ENCODE assay signal across 13 mouse cellular contexts in the genomic region with DNA sequence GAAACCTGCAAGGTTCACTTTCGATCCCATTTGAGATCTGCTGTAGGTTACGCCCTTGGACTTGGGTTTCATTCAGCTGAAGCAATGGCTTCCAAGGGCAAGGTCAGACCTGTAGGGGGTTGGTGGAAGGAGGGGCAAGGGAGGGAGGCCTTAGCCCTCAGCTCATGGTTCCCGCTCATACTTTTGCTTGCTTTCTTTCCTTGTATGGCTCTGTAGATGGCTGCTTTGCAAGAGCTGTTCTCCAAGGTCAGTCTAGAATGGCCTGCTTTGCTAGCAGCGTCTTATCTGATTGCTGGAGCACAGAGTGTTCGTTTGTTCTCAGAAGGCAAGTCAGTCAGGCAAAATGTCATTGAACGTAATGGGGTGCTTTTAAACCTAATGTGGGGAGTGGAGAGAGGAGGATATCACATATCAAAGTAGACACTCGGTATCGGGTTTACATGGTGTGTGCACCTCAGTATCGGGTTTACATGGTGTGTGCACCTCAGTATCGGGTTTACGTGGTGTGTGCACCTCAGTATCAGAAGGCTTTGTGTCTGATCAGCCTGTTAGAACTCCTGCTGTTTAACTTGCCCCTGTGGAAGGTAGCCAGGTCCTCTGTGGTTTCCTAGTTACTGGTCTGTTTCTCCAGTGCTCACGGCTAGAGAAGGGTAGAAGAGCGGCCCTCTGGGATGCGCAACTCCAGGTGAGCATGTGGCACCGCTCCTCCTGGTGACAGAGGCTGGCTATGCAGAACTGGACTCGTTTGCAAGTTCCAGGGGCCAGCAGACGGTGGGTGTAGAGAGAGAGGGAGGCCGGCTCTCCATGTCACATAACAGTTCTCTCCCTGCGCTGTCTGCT. TPM values are rescaled to one million over a fixed set of nuclear protein-coding genes. Genes with fewer than 3 reads are reported as not detected.
A peak's percentile ranks its signal among the peaks of the same experiment; 100 is the strongest.
DNase-seq lines count a peak whose midpoint lies in the region; ATAC-seq and TF ChIP-seq lines count a peak whose summit lies in the region.
"Had no signal": no experiment of that assay in that cellular context is flagged by ENCODE, and none has a peak within 500 bp of the region (broad histone marks: within the 10 kb centered on the region; RNA-seq: fewer than 3 reads in every experiment).

No protein-coding gene starts in this region.

- H3K4me1 ChIP-seq in heart, postnatal 0 days (ENCODE audit: control insufficient read depth, insufficient read depth) = peaks cover 21% of the 10 kb centered on the region
- peaks cover 11% of the 10 kb centered on the region; the same call in 1 of the 2 replicates for H3K4me1 ChIP-seq in limb, embryonic 11.5 days (ENCODE audit: control insufficient read depth, insufficient read depth, low read length)

- intact Hi-C loops in gastrocnemius, postnatal 36 days (cut with DNase I) = no loop called here

- peak overlapping the region; percentile 32; the same call in 1 of the 2 replicates for H3K9ac ChIP-seq in heart, postnatal 0 days (replicated peaks; ENCODE audit: low read depth, low read length)
- H3K9ac ChIP-seq in limb, embryonic 11.5 days (ENCODE audit: low read length) = no peak overlapping the region; the same call in 1 of the 2 replicates

- no peak overlapping the region for H3K4me2 ChIP-seq in heart, postnatal 0 days (ENCODE audit: low read depth, low read length)
- H3K4me2 ChIP-seq in limb, embryonic 11.5 days (ENCODE audit: low read depth, severe bottlenecking) = no peak overlapping the region

- H3K4me3 ChIP-seq in heart, postnatal 0 days (ENCODE audit: low read depth, low read length) = no peak overlapping the region
- H3K4me3 ChIP-seq in limb, embryonic 11.5 days (ENCODE audit: low read depth, low read length) = no peak overlapping the region
- H3K4me3 ChIP-seq: myocyte had no signal

- H3K36me3 ChIP-seq in heart, postnatal 0 days (replicated peaks; ENCODE audit: control insufficient read depth, insufficient read depth, low read length) = peaks cover 16% of the 10 kb centered on the region
- no peaks in the 10 kb centered on the region for H3K36me3 ChIP-seq in limb, embryonic 11.5 days (ENCODE audit: control insufficient read depth, insufficient read depth, low read length)

- TF ChIP-seq EP300 in heart, postnatal 0 days (IDR thresholded peaks at IDR 0.05; ENCODE audit: low read depth) = peak; percentile 59; the same call in 1 of the 2 replicates

- no peaks in the 10 kb centered on the region for H3K9me3 ChIP-seq in heart, postnatal 0 days (replicated peaks; ENCODE audit: control insufficient read depth, low read length)
- H3K9me3 ChIP-seq in limb, embryonic 11.5 days (ENCODE audit: control insufficient read depth, low read length) = no peaks in the 10 kb centered on the region

- no peaks in the 10 kb centered on the region for H3K27me3 ChIP-seq in heart, postnatal 0 days (ENCODE audit: control insufficient read depth, insufficient read depth, low read length)
- no peaks in the 10 kb centered on the region for H3K27me3 ChIP-seq in limb, embryonic 11.5 days (ENCODE audit: control insufficient read depth, insufficient read depth, low read length)
- H3K27me3 ChIP-seq: CH12.LX had no signal

- DNase-seq in kidney, adult 11 months = peak; percentile 60
- DNase-seq in kidney, postnatal 4 days = no peak
- DNase-seq in adrenal gland, adult 8-10 months = peak; percentile 69
- peak; percentile 87 for DNase-seq in heart, postnatal 0 days (ENCODE audit: low spot score)
- DNase-seq in limb, embryonic 11.5 days (ENCODE audit: low spot score) = peak; percentile 28
- DNase-seq in B cell, adult 2 months = no peak
- DNase-seq in gastrocnemius, postnatal 36 days = no peak
- no peak for DNase-seq in thymus, postnatal 0 days (ENCODE audit: low spot score)
- DNase-seq: lung, adult 2 months; spleen, adult 18-20 months had no signal

- peak; percentile 87 for ATAC-seq in heart, postnatal 0 days (ENCODE audit: insufficient read depth, low read depth)
- ATAC-seq in limb, embryonic 11.5 days (ENCODE audit: insufficient number of reproducible peaks, low FRiP score, low TSS enrichment, low read depth) = no peak

- WGBS in heart, postnatal 0 days = 56% methylated on average over 19 of the region's 19 CpGs
- WGBS in limb, embryonic 11.5 days = 67% methylated on average over 19 of the region's 19 CpGs

- no peak for TF ChIP-seq CTCF in heart, postnatal 0 days (IDR thresholded peaks at IDR 0.05; ENCODE audit: low read depth)

- peak overlapping the region; percentile 95 for H3K27ac ChIP-seq in heart, postnatal 0 days (ENCODE audit: low read depth)
- no peak overlapping the region; the same call in 1 of the 2 replicates for H3K27ac ChIP-seq in limb, embryonic 11.5 days (replicated peaks; ENCODE audit: low read depth, low read length)

RNA-seq across cellular contexts. Expression of a gene that starts 35.7 kb away (rescaled TPM):
- 10 to 100 TPM; 44.4 to 80.1 (median 57.1) TPM for total RNA-seq in adrenal gland, adult 8-10 months (2022)
- total RNA-seq in heart, postnatal 0 days (2014; rRNA removed; ENCODE audit: low replicate concordance) = 22.4 and 31.8 TPM in 2 replicates
- polyA plus RNA-seq in heart, postnatal 0 days (2015; fragmentation: Nextera tagmentation; extraction: Ambion mirVana) = 3.4 and 4.2 TPM in 2 replicates
- 0.49 and 0.58 TPM in 2 replicates for polyA plus RNA-seq in limb, embryonic 11.5 days (2014; fragmentation: Nextera tagmentation; extraction: Ambion mirVana)
- total RNA-seq in gastrocnemius, postnatal 36 days (2021) = 10 to 100 TPM; 44.4 to 53.9 TPM
- polyA plus RNA-seq in thymus, postnatal 0 days (2015; fragmentation: Nextera tagmentation; extraction: Ambion mirVana) = 0.59 and 0.61 TPM in 2 replicates

RNA-seq across cellular contexts. Expression of a gene that starts 50.7 kb away (rescaled TPM):
- total RNA-seq in adrenal gland, adult 8-10 months (2022) = 10 to 100 TPM in 3 of 4 experiments, 1 to 10 TPM in 1; 6.1 to 31.4 (median 18.2) TPM
- total RNA-seq in heart, postnatal 0 days (2014; rRNA removed; ENCODE audit: low replicate concordance) = 11.4 and 36.1 TPM in 2 replicates
- not detected in 2 replicates for polyA plus RNA-seq in heart, postnatal 0 days (2015; fragmentation: Nextera tagmentation; extraction: Ambion mirVana)
- polyA plus RNA-seq in limb, embryonic 11.5 days (2014; fragmentation: Nextera tagmentation; extraction: Ambion mirVana) = 0.31 TPM in 1 of 2 replicates, not detected in the other
- 10 to 100 TPM; 20.2 to 20.3 TPM for total RNA-seq in gastrocnemius, postnatal 36 days (2021)
- 0.28 TPM in 1 of 2 replicates, not detected in the other for polyA plus RNA-seq in thymus, postnatal 0 days (2015; fragmentation: Nextera tagmentation; extraction: Ambion mirVana)
- total RNA-seq: common myeloid progenitor, adult 5-6 weeks had no signal
- polyA plus RNA-seq: lung, adult 2 months; myocyte had no signal

Comparison
In these comparisons a context has a peak if more than half of its experiments do, and no peak if none do; other contexts are left out.
1. DNase-seq: peak in kidney, adult 11 months (single experiment), adrenal gland, adult 8-10 months (single experiment), heart, postnatal 0 days (single experiment) and limb, embryonic 11.5 days (single experiment); none in kidney, postnatal 4 days (0 of 2), B cell, adult 2 months (0 of 2), gastrocnemius, postnatal 36 days (0 of 2) and thymus, postnatal 0 days (single experiment).